Mouse (Mus musculus): Measurements from ENCODE around the gene Trim61. TPM values are rescaled to one million over a fixed set of nuclear protein-coding genes. Genes with fewer than 3 reads are reported as not detected.

Trim61 gene
- polyA plus RNA-seq, 1 experiment from 2014 or later = not detected

Other genes starting within 250 kb of the Trim61 start
- gene Klhl2, start 168.5 kb downstream of the Trim61 start, polyA plus RNA-seq (2015; fragmentation: Nextera tagmentation; extraction: Ambion mirVana) = 19.5 and 21.4 TPM in 2 replicates
- 46.0 and 50.8 TPM in 2 replicates for gene Tmem192, start 71.3 kb downstream of the Trim61 start, polyA plus RNA-seq (2015; fragmentation: Nextera tagmentation; extraction: Ambion mirVana)
- not detected in 2 replicates for gene Trim75, start 30.7 kb downstream of the Trim61 start, polyA plus RNA-seq (2015; fragmentation: Nextera tagmentation; extraction: Ambion mirVana)
- gene Trim60, start 61 bp upstream of the Trim61 start, polyA plus RNA-seq (2015; fragmentation: Nextera tagmentation; extraction: Ambion mirVana) = not detected in 2 replicates
- gene Apela, start 18.8 kb upstream of the Trim61 start, polyA plus RNA-seq (2015; fragmentation: Nextera tagmentation; extraction: Ambion mirVana) = 3.6 and 6.9 TPM in 2 replicates
- gene Gm10663, start 56.5 kb upstream of the Trim61 start, polyA plus RNA-seq (2015; fragmentation: Nextera tagmentation; extraction: Ambion mirVana) = not detected in 2 replicates
- gene BC030870, start 111.0 kb upstream of the Trim61 start, polyA plus RNA-seq (2015; fragmentation: Nextera tagmentation; extraction: Ambion mirVana) = 31.9 and 32.3 TPM in 2 replicates

All from intestine, embryonic 15.5 days (tissue).